Mouse (Mus musculus) kidney, postnatal 10 days (tissue): ENCODE data around the gene Nelfa.
A peak's percentile ranks its signal among the peaks of the same experiment; 100 is the strongest.
"Not testable (repeated sequence)": the region's sequence is repeated elsewhere in the genome, so short reads cannot be mapped to it uniquely, and the experiment has no call there.

ENCODE experiments used
- DNase-seq: peaks from one replicate; pipeline ENCODE4 v3.0.0; 2021; ENCODE audit warnings: mixed read lengths

Gene Nelfa

GRCm38 (mm10) chr5:33936120-33936707 is at the start of gene Nelfa:
Nelfa (minus strand) TSS chr5:33936413.
- peak; percentile 99 for DNase-seq

- DNase-seq = peak; percentile 90
Measured at GRCm38 (mm10) chr5:33983309-33984121, 47.3 kb upstream of the Nelfa start, which contains the start of gene Gm1673. Gm1673 (plus strand) TSS chr5:33983433.

GRCm38 (mm10) chr5:33982731-33983259 is 46.6 kb upstream of the Nelfa start:
- no peak for DNase-seq

GRCm38 (mm10) chr5:33976267-33976666 is 40.1 kb upstream of the Nelfa start:
- no peak for DNase-seq

- no peak for DNase-seq
Measured at GRCm38 (mm10) chr5:33974736-33975135, 38.5 kb upstream of the Nelfa start.

GRCm38 (mm10) chr5:33959382-33959781 is 23.2 kb upstream of the Nelfa start:
- DNase-seq = no peak

GRCm38 (mm10) chr5:33955868-33956267 is 19.7 kb upstream of the Nelfa start:
- DNase-seq = no peak

GRCm38 (mm10) chr5:33954354-33954753 is 18.1 kb upstream of the Nelfa start:
- peak; percentile 79 for DNase-seq

GRCm38 (mm10) chr5:33953471-33954185 is 17.4 kb upstream of the Nelfa start:
- no peak for DNase-seq

GRCm38 (mm10) chr5:33948314-33948713 is 12.1 kb upstream of the Nelfa start:
- no peak for DNase-seq

- DNase-seq = not testable (repeated sequence)
Measured at GRCm38 (mm10) chr5:33947035-33947434, 10.8 kb upstream of the Nelfa start.

- no peak for DNase-seq
Measured at GRCm38 (mm10) chr5:33938448-33938847, 2.2 kb upstream of the Nelfa start.

- no peak for DNase-seq
Measured at GRCm38 (mm10) chr5:33937230-33937629, 1.0 kb upstream of the Nelfa start.

- DNase-seq = peak; percentile 75
Measured at GRCm38 (mm10) chr5:33935700-33936111, 507 bp downstream of the Nelfa start.

- no peak for DNase-seq
Measured at GRCm38 (mm10) chr5:33934877-33935276, 1.3 kb downstream of the Nelfa start.

- no peak for DNase-seq
Measured at GRCm38 (mm10) chr5:33934081-33934480, 2.1 kb downstream of the Nelfa start.

GRCm38 (mm10) chr5:33932413-33932812 is 3.8 kb downstream of the Nelfa start:
- no peak for DNase-seq

GRCm38 (mm10) chr5:33926170-33926569 is 10.0 kb downstream of the Nelfa start:
- DNase-seq = no peak

- no peak for DNase-seq
Measured at GRCm38 (mm10) chr5:33922566-33922965, 13.6 kb downstream of the Nelfa start.

GRCm38 (mm10) chr5:33921486-33922235 is 14.6 kb downstream of the Nelfa start:
- DNase-seq = no peak

GRCm38 (mm10) chr5:33920924-33921323 is 15.3 kb downstream of the Nelfa start:
- DNase-seq = no peak

GRCm38 (mm10) chr5:33920037-33920436 is 16.2 kb downstream of the Nelfa start:
- no peak for DNase-seq

GRCm38 (mm10) chr5:33919466-33919865 is 16.7 kb downstream of the Nelfa start:
- no peak for DNase-seq
